Mouse (Mus musculus) heart, adult 2 months (tissue): ENCODE data around the gene Txnrd2. TPM values are rescaled to one million over a fixed set of nuclear protein-coding genes. Genes with fewer than 3 reads are reported as not detected.

ENCODE experiments used
- DNase-seq, 2 experiments: peaks; one replicate each; pipeline ENCODE4 v3.0.0; 2021
- H3K27ac ChIP-seq: fragments of 200-600 bp; 2 replicates; pipeline ENCODE4 v1.8.1; 2022
- H3K27me3 ChIP-seq: fragments of 200-500 bp; 2 replicates; pipeline ENCODE4 v1.6.1; 2012; ENCODE audit warnings: mild to moderate bottlenecking, low read length, inconsistent platforms, mixed read lengths; ENCODE audit not compliant: control insufficient read depth, insufficient read depth
- H3K36me3 ChIP-seq: fragments of 200-500 bp; 2 replicates; pipeline ENCODE4 v1.6.1; 2012; ENCODE audit warnings: low read length, inconsistent platforms; ENCODE audit not compliant: control insufficient read depth, insufficient read depth
- H3K4me1 ChIP-seq: fragments of 200-500 bp; 2 replicates; pipeline ENCODE4 v1.6.1; 2011; ENCODE audit warnings: low read length; ENCODE audit not compliant: control insufficient read depth, insufficient read depth
- H3K4me3 ChIP-seq: fragments of 200-600 bp; 2 replicates; pipeline ENCODE4 v1.8.1; 2022
- H3K79me2 ChIP-seq: fragments of 200-500 bp; replicated peaks from 2 replicates; pipeline ENCODE4 v1.6.1; 2012; ENCODE audit warnings: mild to moderate bottlenecking, inconsistent platforms, low read length, moderate library complexity, mixed read lengths; ENCODE audit not compliant: control insufficient read depth, insufficient read depth
- H3K9ac ChIP-seq: fragments of 200-500 bp; 2 replicates; pipeline ENCODE4 v1.6.1; 2012; ENCODE audit warnings: low read depth, mild to moderate bottlenecking, control low read depth, inconsistent platforms, low read length, mixed read lengths
- CTCF ChIP-seq: fragments of 200-600 bp; IDR thresholded peaks from 2 replicates; pipeline ENCODE4 v1.8.1; 2022; ENCODE audit warnings: antibody characterized with exemption, mild to moderate bottlenecking, moderate library complexity
- EP300 ChIP-seq: fragments of 200-500 bp; IDR thresholded peaks from 2 replicates; pipeline ENCODE4 v1.6.1; 2011; ENCODE audit warnings: low read depth, low read length, control low read depth; ENCODE audit not compliant: insufficient read depth
- POLR2A ChIP-seq: fragments of 200-500 bp; IDR thresholded peaks from 2 replicates; pipeline ENCODE4 v1.6.1; 2011; ENCODE audit warnings: mild to moderate bottlenecking, low read depth, low read length, control low read depth; ENCODE audit not compliant: insufficient read depth
- WGBS: fragments of 180-500 bp; shearing (Covaris S2); methylation state at CpG from one replicate; pipeline ENCODE4 v1.1.7; 2018; 5-methylcytosine and 5-hydroxymethylcytosine counted together
- intact Hi-C: fragments of 180-260 bp; cut with DNase I; formaldehyde crosslinking; loops from one replicate; pipeline ENCODE4 v1.15.1; 2025
- polyA plus RNA-seq: library from polyadenylated mRNA; depleted of rRNA; stranded (reverse); fragments of >200 nt; gene quantifications from 2 replicates; pipeline ENCODE4 v1.2.3, GENCODE M21; 2012
- total RNA-seq, 2 experiments: library from RNA; stranded (reverse); gene quantifications; 2 replicates each; pipeline ENCODE4 v1.2.3; 2021

Gene Txnrd2
- total and polyA plus RNA-seq, 3 experiments: 35.1 to 39.7 (median 37.6) TPM

GRCm38 (mm10) chr16:18498996-18499395, 72.8 kb downstream of the Txnrd2 start:
- intact Hi-C loops: loop anchor here (2.0 to 10.0 kb wide), 2 partner anchors 34 to 316 kb away; partner anchors contain the start of genes Cdc45 and Ufd1
- H3K79me2 ChIP-seq: no peaks in the 10 kb centered on the region
- WGBS: under 1% methylated on average over 24 of the region's 24 CpGs
- no peaks in the 10 kb centered on the region for H3K27me3 ChIP-seq
- peak overlapping the region; percentile 80 for H3K9ac ChIP-seq
- TF ChIP-seq POLR2A (no peak), CTCF (no peak), EP300 (no peak)
- H3K4me1 ChIP-seq: peaks cover 4% of the 10 kb centered on the region
- no peak for DNase-seq
- H3K36me3 ChIP-seq: no peaks in the 10 kb centered on the region
- H3K27ac ChIP-seq: peak overlapping the region; percentile 86
- H3K4me3 ChIP-seq: peak overlapping the region; percentile 87

DNA sequence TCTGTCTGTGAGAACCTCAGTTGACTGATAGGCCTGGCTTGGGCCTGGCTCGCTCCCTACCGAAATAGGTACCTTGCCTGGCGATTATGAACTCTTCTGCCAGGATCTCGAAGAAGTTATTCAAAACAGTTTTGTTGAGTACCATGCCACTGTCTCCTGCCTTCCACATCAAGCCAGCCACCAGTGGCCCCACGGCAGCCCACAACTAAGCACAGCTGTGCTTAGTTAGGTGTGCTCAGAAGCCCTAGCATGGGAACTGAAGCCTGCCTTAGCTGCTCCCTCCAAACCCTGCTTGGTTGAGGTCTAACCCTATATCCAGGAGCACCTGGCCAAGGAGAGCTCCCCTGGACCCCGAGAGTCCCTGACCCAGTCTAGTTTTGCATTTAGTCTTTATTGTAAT, 75.3 kb downstream of the Txnrd2 start:
- H3K27me3 ChIP-seq: no peaks in the 10 kb centered on the region
- H3K4me3 ChIP-seq: no peak overlapping the region
- TF ChIP-seq POLR2A (no peak), EP300 (no peak), CTCF (no peak)
- no peak for DNase-seq
- H3K27ac ChIP-seq: no peak overlapping the region
- H3K36me3 ChIP-seq: no peaks in the 10 kb centered on the region
- H3K9ac ChIP-seq: no peak overlapping the region
- H3K79me2 ChIP-seq: no peaks in the 10 kb centered on the region
- peaks cover 4% of the 10 kb centered on the region for H3K4me1 ChIP-seq
- intact Hi-C loops: loop anchor here (5.0 kb wide), 1 partner anchor 154 kb away; the partner anchor contains the start of genes Arvcf and Tango2
- WGBS: 93% methylated on average over 6 of the region's 6 CpGs

DNA sequence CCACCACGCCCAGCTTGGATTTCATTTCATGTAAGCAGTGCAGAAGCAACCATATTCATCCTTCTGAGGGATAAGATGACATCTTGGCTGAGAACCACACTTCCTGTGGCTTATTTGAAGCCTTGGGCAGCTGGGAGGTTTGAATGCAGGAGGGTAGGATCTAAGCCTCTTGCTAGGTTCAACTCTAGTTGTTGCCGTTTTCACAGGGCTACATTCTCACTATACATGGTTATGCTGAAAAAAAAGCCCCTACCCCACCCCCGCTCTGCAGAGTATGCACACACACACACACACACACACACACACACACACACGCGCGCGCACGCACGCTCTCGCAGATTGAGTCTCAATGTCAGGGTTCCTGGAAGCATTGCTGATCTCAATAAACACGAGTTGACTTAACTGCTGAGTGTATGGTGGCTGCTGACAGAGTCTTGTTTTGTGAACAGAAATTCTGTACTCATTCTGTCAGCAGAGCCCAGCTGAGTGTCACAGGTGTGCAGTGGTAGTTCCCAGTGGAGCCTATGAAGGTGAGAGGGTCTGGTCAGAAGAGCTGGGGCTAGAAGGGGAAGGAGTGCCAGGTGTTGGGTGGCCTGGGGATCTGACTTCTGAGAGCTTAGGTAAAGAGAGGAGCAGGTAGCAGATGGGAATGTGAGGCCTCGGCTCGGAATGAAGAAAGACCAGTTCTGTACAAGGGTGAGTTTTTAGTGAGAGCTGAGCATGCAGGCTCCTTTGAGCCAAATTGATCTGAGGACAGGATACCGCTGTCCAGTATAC, 77.6 kb downstream of the Txnrd2 start:
- WGBS: 94% methylated on average over 14 of the region's 14 CpGs
- TF ChIP-seq EP300 (no peak), POLR2A (no peak), CTCF (no peak)
- no peak overlapping the region for H3K4me3 ChIP-seq
- no peaks in the 10 kb centered on the region for H3K4me1 ChIP-seq
- no peak overlapping the region for H3K9ac ChIP-seq
- H3K27me3 ChIP-seq: no peaks in the 10 kb centered on the region
- intact Hi-C loops: loop anchor here (5.0 kb wide), 1 partner anchor 156 kb away; the partner anchor contains the start of genes Arvcf and Tango2
- no peak for DNase-seq
- H3K27ac ChIP-seq: no peak overlapping the region
- H3K79me2 ChIP-seq: no peaks in the 10 kb centered on the region
- H3K36me3 ChIP-seq: no peaks in the 10 kb centered on the region

DNA sequence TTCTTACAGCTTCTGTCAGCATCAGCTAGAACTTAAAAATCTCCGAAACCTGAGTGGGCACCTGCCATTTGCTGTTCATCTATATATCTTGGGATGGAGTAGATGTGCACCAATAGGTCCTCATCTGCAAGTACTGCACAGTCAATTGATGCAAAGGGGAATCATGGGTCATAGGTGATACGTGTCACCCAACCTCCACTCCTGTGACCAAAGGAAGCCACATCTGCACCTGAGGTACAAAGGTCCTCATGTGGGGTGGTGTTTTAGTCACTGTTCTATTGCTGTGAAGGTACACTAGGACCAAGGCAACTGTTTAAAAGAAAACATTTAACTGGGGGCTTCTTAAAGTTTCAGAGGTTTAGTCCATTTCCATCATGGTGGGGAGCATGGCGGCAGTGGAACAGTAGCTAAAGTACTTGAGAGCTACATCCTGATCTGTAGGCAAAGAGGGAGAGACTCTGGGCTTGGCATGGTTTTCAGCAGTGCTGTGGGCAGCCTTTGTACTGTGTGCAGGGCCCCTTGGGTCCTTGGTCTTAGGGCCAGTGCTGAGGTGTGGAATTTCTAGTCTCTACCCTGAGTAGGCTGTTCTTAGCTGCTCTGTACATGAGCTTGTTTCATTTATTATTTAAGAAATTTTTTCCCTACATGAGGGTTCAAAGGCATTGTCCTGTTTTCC, 80.5 kb downstream of the Txnrd2 start:
- Histone ChIP-seq H3K27ac (no peak overlapping the region), H3K79me2 (no peaks in the 10 kb centered on the region), H3K27me3 (no peaks in the 10 kb centered on the region), H3K36me3 (no peaks in the 10 kb centered on the region), H3K4me3 (no peak overlapping the region), H3K9ac (no peak overlapping the region), H3K4me1 (no peaks in the 10 kb centered on the region)
- TF ChIP-seq POLR2A (no peak), CTCF (no peak), EP300 (no peak)
- no peak for DNase-seq
- intact Hi-C loops: no loop called here
- WGBS: 92% methylated on average over 3 of the region's 3 CpGs

- DNase-seq: no peak
- TF ChIP-seq EP300 (no peak), CTCF (no peak), POLR2A (no peak)
- WGBS: 70% methylated on average over 1 of the region's 1 CpGs
- intact Hi-C loops: no loop called here
- H3K4me3 ChIP-seq: no peak overlapping the region
- no peak overlapping the region for H3K27ac ChIP-seq
- H3K36me3 ChIP-seq: no peaks in the 10 kb centered on the region
- H3K9ac ChIP-seq: no peak overlapping the region
- H3K79me2 ChIP-seq: no peaks in the 10 kb centered on the region
- no peaks in the 10 kb centered on the region for H3K27me3 ChIP-seq
- H3K4me1 ChIP-seq: no peaks in the 10 kb centered on the region
These were observed 81.0 kb downstream of the Txnrd2 start for GRCm38 (mm10) chr16:18507200-18507549.

GRCm38 (mm10) chr16:18511741-18512140, 85.6 kb downstream of the Txnrd2 start:
- WGBS: 79% methylated on average over 5 of the region's 5 CpGs
- no peak for DNase-seq
- no peak for TF ChIP-seq CTCF
- no peak for TF ChIP-seq POLR2A
- TF ChIP-seq EP300: no peak
- Histone ChIP-seq H3K27me3 (no peaks in the 10 kb centered on the region), H3K79me2 (no peaks in the 10 kb centered on the region), H3K4me1 (no peaks in the 10 kb centered on the region), H3K9ac (no peak overlapping the region), H3K4me3 (no peak overlapping the region), H3K27ac (no peak overlapping the region), H3K36me3 (no peaks in the 10 kb centered on the region)
- intact Hi-C loops: no loop called here
